Mouse (Mus musculus) small intestine, adult 2 months (tissue): ENCODE measurements at regions not wholly inside any gene's neighbourhood (a gene's known extent, or its start where the extent isn't known, plus 50 kb on each side); places are given as distances from the start of the nearest gene placed in this dataset.

ENCODE experiments used
- CTCF ChIP-seq: fragments of 200-500 bp; IDR thresholded peaks from 2 replicates; pipeline ENCODE4 v1.5.1; 2012; ENCODE audit warnings: low read depth, mild to moderate bottlenecking, control low read depth, inconsistent platforms, low read length, moderate library complexity, mixed read lengths; ENCODE audit not compliant: insufficient replicate concordance, insufficient read length; ENCODE audit errors: extremely low read depth
- POLR2A ChIP-seq: fragments of 200-500 bp; IDR thresholded peaks from 2 replicates; pipeline ENCODE4 v1.6.1; 2012; ENCODE audit warnings: low read depth, mild to moderate bottlenecking, control low read depth, inconsistent platforms, low read length, moderate library complexity

DNA sequence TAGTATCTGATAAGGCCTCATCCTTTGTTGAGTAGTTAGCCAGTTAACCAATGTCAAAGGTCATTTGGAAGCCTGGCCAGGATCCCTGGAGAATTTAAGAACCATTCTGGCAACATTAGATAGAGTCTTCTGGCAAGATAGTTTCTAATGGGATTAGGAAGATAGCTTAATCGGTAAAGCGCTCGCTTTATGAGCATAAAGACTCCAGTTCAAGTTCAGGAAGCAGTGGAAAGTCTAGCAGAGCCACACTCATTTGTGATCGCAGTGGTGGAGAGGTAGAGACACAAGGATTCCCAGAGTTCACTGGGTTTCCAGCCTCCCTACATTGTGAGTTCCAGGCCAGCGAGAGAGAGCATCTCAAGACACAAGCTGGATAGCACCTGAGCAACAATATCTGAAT, 60.5 kb upstream of the Adamts9 start:
- TF ChIP-seq CTCF (no peak), POLR2A (no peak)
